Mouse (Mus musculus) lung, adult 2 months (tissue): ENCODE results near the gene Fam234b.

Experiments
- CTCF ChIP-seq: fragments of 200-500 bp; IDR thresholded peaks from 2 replicates; pipeline ENCODE4 v1.5.1; 2011; ENCODE audit warnings: mild to moderate bottlenecking, low read length, control low read depth; ENCODE audit not compliant: insufficient read depth
- POLR2A ChIP-seq: fragments of 200-500 bp; IDR thresholded peaks from 2 replicates; pipeline ENCODE4 v1.6.1; 2011; ENCODE audit warnings: low read depth, mild to moderate bottlenecking, control low read depth, low read length, borderline replicate concordance; ENCODE audit errors: extremely low read depth

DNA sequence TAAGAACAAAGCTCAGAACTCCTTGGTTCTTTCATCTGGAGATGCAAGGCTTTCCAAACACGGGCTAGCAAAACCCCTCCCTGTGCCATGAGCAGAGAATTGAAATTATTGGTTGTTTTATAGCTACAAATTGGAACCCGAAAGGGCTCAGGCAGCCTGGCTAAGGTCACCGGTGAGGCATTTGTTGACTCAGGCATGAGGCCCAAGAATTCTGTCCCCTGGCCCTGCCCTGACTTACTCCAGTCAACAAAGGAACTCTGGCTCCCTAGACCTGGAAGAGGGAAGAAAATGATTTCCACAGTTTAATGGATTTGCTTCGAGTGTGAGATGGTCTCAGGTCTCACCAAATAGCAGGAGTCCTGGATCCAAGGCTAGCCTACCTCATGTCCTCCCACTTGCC, 94.6 kb downstream of the Fam234b start:
- no peak for TF ChIP-seq CTCF
- TF ChIP-seq POLR2A = no peak
